Mouse (Mus musculus) lung, adult 2 months (tissue): Measurements from ENCODE around the gene Rdm1.

ENCODE experiments used
- CTCF ChIP-seq: fragments of 200-500 bp; IDR thresholded peaks from 2 replicates; pipeline ENCODE4 v1.5.1; 2011; ENCODE audit warnings: mild to moderate bottlenecking, low read length, control low read depth; ENCODE audit not compliant: insufficient read depth
- POLR2A ChIP-seq: fragments of 200-500 bp; IDR thresholded peaks from 2 replicates; pipeline ENCODE4 v1.6.1; 2011; ENCODE audit warnings: low read depth, mild to moderate bottlenecking, control low read depth, low read length, borderline replicate concordance; ENCODE audit errors: extremely low read depth

- TF ChIP-seq POLR2A (no peak), CTCF (no peak)
These were observed 50.7 kb downstream of the Rdm1 start for GRCm38 (mm10) chr11:101677655-101678054.
